Mouse (Mus musculus): ENCODE data around the gene Tgif2. TPM values are rescaled to one million over a fixed set of nuclear protein-coding genes. Genes with fewer than 3 reads are reported as not detected.
"Not testable (repeated sequence)": the region's sequence is repeated elsewhere in the genome, so short reads cannot be mapped to it uniquely, and the experiment has no call there.

Tgif2 gene
- polyA plus RNA-seq, 1 experiment: 11.8 TPM

DNA sequence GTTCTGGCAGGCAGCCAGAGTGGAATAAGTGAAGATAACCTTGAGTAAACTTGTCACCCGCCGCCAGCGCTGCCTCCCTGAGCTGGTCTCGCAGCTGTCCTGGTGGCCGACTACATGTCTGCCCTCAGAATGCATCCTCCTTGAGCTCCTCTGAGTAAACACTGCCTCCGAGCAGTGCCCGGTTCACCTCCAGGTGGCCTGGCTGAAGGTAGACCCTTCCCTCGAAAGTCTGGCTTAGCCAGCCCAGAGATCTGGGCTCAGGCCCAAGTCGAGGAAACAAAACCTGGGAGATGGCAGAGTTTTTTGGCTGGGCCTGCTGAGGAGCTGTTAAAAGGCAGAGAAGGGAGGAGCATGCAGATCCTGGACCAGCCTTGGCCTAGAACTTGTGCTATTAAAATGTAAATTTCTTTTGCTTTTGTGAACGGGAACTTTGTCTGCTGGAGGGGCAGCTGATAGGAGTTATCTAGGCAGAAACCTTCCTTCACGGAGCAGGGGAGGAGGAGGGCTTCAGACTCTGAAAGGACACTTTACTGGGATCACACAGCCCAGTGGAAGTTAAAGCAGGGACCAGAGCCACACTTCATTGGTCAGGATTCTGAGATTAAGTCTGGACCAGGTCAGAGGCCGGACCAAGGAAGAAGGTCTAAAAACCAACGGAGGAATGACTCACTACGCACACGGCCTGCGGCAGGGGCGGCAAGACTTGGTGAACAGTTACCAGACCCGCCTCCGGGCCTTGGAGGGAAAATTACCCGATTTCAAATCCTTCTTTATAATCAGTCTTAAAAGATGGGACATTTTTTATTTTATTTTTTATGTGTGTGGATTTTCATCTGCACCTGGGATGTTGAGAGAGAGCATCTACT is 2.3 kb downstream of the Tgif2 start:
- H3K4me1 ChIP-seq (ENCODE audit: control insufficient read depth, insufficient read depth, low read length): peaks cover 15% of the 10 kb centered on the region
- no peak for DNase-seq
- 28% methylated on average over 20 of the region's 20 CpGs for WGBS
- H3K4me3 ChIP-seq (replicated peaks; ENCODE audit: extremely low read depth, low read depth, low read length): no peak overlapping the region
- TF ChIP-seq CTCF (IDR thresholded peaks at IDR 0.05; ENCODE audit: insufficient read depth, low read length) (no peak), POLR2A (IDR thresholded peaks at IDR 0.05; ENCODE audit: borderline replicate concordance, extremely low read depth, low read depth, low read length) (no peak)

DNA sequence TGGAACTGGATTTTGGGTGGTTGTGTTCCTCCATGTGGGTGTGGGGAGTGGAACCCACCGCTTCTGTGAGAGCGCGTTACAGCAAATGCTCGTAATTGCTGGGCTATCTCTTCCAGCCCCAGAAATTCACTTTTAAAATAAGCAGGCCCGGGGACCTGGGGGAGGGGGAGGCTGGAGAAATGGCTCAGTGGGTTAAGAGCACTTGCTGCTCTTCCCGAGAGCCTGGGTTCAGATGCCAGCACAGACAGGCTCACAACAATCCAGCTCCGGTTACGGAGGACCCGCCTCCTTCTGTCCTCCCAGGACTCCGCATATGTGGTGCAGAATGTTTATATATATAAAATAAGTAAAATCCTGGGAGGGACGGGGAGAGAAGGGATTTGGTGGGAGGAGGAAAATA is 2.9 kb downstream of the Tgif2 start:
- TF ChIP-seq CTCF (IDR thresholded peaks at IDR 0.05; ENCODE audit: insufficient read depth, low read length) (no peak), POLR2A (IDR thresholded peaks at IDR 0.05; ENCODE audit: borderline replicate concordance, extremely low read depth, low read depth, low read length) (no peak)
- Histone ChIP-seq H3K4me1 (ENCODE audit: control insufficient read depth, insufficient read depth, low read length) (peaks cover 15% of the 10 kb centered on the region), H3K4me3 (replicated peaks; ENCODE audit: extremely low read depth, low read depth, low read length) (no peak overlapping the region)
- 59% methylated on average over 11 of the region's 11 CpGs for WGBS
- no peak for DNase-seq

DNA sequence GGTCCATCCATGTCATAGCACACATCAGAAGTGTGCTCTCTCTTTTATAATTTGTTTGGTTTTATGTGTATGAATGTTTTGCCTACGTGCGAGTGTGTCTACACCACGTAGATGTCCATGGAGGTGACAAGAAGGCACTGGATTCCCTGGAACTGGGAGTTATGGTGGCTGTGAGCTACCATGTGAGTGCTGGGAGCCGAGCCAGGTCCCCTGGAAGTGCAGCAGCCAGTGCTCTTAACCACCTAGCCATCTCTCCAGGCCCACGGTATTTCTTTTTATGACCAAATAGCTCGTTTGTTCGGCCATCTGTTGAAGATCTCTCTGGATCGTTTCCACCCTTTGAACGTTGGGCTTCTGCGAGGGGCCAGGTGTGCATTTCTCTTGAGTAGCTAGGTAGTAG is 3.5 kb downstream of the Tgif2 start:
- 76% methylated on average over 10 of the region's 10 CpGs for WGBS
- DNase-seq: no peak
- TF ChIP-seq CTCF (IDR thresholded peaks at IDR 0.05; ENCODE audit: insufficient read depth, low read length) (no peak), POLR2A (IDR thresholded peaks at IDR 0.05; ENCODE audit: borderline replicate concordance, extremely low read depth, low read depth, low read length) (no peak)
- Histone ChIP-seq H3K4me1 (ENCODE audit: control insufficient read depth, insufficient read depth, low read length) (peaks cover 15% of the 10 kb centered on the region), H3K4me3 (replicated peaks; ENCODE audit: extremely low read depth, low read depth, low read length) (no peak overlapping the region)

DNA sequence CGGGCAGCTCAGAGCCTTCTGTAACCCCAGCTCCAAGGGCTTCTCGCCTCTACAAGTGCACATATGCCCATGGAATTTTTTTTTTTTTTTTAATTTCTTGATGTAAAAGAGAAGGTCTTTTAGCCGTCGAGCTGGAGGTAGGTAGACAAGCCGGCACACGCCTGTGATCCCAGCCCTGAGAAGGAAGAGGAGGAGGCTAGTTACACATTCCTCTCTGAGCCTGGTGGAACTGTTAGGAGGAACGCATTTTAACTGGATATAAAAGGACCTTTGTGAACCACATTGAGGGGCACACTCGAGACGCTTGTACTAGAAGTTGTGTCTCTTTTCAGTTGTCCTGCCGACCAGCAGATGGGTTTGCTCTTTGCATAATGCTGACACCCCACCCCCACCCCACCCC is 4.9 kb downstream of the Tgif2 start:
- WGBS: 51% methylated on average over 10 of the region's 10 CpGs

GRCm38 (mm10) chr2:156847653-156848052 is 7.8 kb downstream of the Tgif2 start:
- no peak for TF ChIP-seq CTCF (IDR thresholded peaks at IDR 0.05; ENCODE audit: insufficient read depth, low read length)
- H3K4me3 ChIP-seq (replicated peaks; ENCODE audit: extremely low read depth, low read depth, low read length): no peak overlapping the region
- no peak for DNase-seq
- WGBS: 59% methylated on average over 6 of the region's 6 CpGs
- H3K4me1 ChIP-seq (ENCODE audit: control insufficient read depth, insufficient read depth, low read length): peaks cover 6% of the 10 kb centered on the region

More for the DNA sequence above, 4.9 kb downstream of the Tgif2 start:
- no peak for DNase-seq
- Histone ChIP-seq H3K4me1 (ENCODE audit: control insufficient read depth, insufficient read depth, low read length) (peaks cover 15% of the 10 kb centered on the region), H3K4me3 (replicated peaks; ENCODE audit: extremely low read depth, low read depth, low read length) (no peak overlapping the region)
- TF ChIP-seq CTCF (IDR thresholded peaks at IDR 0.05; ENCODE audit: insufficient read depth, low read length) (no peak), POLR2A (IDR thresholded peaks at IDR 0.05; ENCODE audit: borderline replicate concordance, extremely low read depth, low read depth, low read length) (no peak)

DNA sequence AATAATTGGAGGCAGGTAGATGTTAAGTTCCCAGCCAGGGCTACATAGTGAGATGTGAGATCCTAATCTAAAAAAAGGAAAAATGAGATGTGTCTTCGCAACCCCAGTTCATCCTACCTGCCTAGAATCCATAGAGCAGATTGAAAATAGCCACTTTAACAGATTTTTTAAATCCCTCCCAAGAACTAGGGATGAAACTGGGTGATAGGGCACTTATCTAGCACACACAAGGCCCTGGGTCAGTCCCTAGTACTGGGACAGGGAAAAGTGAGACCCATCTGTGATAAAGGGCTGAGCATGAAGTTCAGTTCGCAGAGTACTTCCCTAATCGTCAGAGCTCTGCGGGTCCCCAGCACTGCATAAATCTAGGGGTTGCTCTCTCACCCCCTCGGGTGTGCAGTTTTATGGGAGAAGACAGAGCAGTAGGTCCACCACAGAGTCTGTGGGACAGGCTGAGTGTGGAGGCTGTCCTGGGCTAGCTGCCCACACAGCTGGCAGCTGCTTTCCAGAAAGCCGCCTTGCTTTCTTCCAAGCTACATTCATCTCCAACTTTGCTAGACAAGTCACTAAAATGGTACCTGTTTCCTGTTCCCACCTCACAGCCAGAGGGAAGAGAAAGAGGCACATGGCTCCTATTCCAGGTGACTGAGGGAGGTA is 8.8 kb downstream of the Tgif2 start:
- WGBS: 73% methylated on average over 6 of the region's 6 CpGs
- peaks cover 6% of the 10 kb centered on the region for H3K4me1 ChIP-seq (ENCODE audit: control insufficient read depth, insufficient read depth, low read length)
- DNase-seq: no peak
- no peak overlapping the region for H3K4me3 ChIP-seq (replicated peaks; ENCODE audit: extremely low read depth, low read depth, low read length)
- TF ChIP-seq POLR2A (IDR thresholded peaks at IDR 0.05; ENCODE audit: borderline replicate concordance, extremely low read depth, low read depth, low read length) (no peak), CTCF (IDR thresholded peaks at IDR 0.05; ENCODE audit: insufficient read depth, low read length) (no peak)

DNA sequence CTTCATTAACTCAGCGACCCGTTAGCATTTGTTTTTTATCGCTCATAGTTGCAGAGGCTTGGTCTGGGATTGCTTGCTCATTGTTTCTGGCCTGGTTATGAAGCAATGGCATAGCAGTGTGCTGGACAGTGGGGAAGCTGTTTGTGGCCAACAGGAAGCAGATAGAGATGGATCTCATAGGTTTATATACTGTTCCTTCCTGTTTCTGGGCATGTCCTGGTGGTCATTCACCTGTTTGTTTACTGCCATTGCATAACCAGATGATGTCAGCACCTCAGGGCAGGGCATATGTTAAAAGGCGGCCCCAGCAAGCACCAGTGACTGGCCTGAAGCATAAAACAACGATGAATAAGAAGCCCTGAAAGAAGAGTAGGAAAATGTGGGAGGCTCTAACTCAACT is 10.7 kb downstream of the Tgif2 start:
- H3K4me3 ChIP-seq (replicated peaks; ENCODE audit: extremely low read depth, low read depth, low read length): no peak overlapping the region
- H3K4me1 ChIP-seq (ENCODE audit: control insufficient read depth, insufficient read depth, low read length): no peaks in the 10 kb centered on the region; the same call in 1 of the 2 replicates
- 49% methylated on average over 5 of the region's 5 CpGs for WGBS
- TF ChIP-seq POLR2A (IDR thresholded peaks at IDR 0.05; ENCODE audit: borderline replicate concordance, extremely low read depth, low read depth, low read length) (no peak), CTCF (IDR thresholded peaks at IDR 0.05; ENCODE audit: insufficient read depth, low read length) (no peak)
- no peak for DNase-seq

DNA sequence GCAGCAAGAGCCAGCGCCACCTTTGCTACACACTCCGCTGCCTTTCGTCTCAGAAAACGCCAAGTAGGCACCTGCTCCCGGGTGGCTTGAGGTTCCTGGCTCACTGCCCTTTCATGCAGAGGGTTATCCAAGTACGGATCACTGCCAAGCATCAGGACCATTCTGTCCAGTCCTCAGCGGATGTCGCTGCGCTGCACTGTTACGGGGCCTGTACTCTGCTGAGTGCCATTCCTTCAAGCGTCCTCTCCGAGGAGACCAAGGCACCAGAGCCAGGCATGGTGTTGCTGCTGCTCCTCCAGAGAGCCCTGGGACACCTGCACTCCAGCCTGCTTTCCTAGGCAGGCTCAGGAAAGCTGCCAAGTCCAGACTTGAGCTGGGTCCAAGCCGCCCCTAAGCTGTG is 13.8 kb downstream of the Tgif2 start:
- H3K4me1 ChIP-seq (ENCODE audit: control insufficient read depth, insufficient read depth, low read length); DNase-seq; H3K4me3 ChIP-seq (replicated peaks; ENCODE audit: extremely low read depth, low read depth, low read length): not testable (repeated sequence)
- 72% methylated on average over 8 of the region's 13 CpGs for WGBS

DNA sequence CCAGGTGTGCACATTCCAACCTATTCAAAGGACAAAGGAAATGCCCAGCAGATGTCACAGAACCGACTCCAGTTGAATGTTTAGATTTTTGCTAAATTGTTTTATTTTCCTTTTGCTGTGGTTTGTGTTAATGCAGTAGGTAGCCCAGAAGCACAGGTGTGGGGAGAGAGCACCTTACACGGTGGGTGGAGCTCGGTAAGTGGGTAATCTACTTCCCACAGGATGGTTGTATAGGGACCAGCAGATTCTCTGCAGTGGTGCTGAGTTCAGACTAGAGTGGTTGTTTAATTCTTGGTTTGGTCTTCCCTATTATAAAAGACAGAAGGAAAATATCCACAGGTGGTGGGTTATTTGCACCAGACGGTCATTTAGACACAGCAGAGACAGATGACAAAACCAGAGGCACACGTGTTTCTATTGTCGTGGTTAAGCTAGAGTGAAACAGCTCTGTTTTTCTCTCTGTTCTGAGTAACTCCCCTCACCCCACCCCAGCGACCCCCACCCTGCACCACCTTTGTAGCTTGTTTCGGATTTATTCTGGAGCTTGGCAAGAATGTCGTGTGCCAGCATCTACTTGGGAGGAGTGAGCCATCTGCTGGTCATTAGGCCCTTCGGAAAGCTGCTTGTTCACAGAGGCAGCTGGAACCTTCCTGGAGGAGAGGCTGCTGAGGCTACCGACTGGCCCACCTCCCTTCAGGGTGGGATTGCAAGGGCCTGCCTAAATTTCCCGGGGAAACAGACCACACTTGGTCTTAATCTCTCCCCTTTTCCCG is 14.4 kb downstream of the Tgif2 start:
- peak; percentile 66 for TF ChIP-seq CTCF (IDR thresholded peaks at IDR 0.05; ENCODE audit: insufficient read depth, low read length)
- 45% methylated on average over 13 of the region's 13 CpGs for WGBS
- H3K4me3 ChIP-seq (replicated peaks; ENCODE audit: extremely low read depth, low read depth, low read length); DNase-seq; H3K4me1 ChIP-seq (ENCODE audit: control insufficient read depth, insufficient read depth, low read length): not testable (repeated sequence)
